8 mouse cellular contexts compared by ENCODE assay signal in genomic region chr16:77329711-77330530, GRCm38 (mm10).
DNase-seq lines count a peak whose midpoint lies in the region; ATAC-seq and TF ChIP-seq lines count a peak whose summit lies in the region.

No protein-coding gene starts in this region.

- H3K36me3 ChIP-seq in intestine, postnatal 0 days (ENCODE audit: control insufficient read depth, insufficient read depth) = no peaks in the 10 kb centered on the region
- H3K36me3 ChIP-seq in liver, postnatal 0 days (replicated peaks; ENCODE audit: insufficient read depth, low read length) = no peaks in the 10 kb centered on the region
- H3K36me3 ChIP-seq in neural tube, embryonic 13.5 days = no peaks in the 10 kb centered on the region

- H3K9ac ChIP-seq in intestine, postnatal 0 days (ENCODE audit: low read depth, low read length) = peak overlapping the region; percentile 45
- H3K9ac ChIP-seq in liver, postnatal 0 days (replicated peaks) = peak overlapping the region; percentile 63
- H3K9ac ChIP-seq in neural tube, embryonic 13.5 days = peak overlapping the region; percentile 76

- no peaks in the 10 kb centered on the region for H3K27me3 ChIP-seq in intestine, postnatal 0 days (replicated peaks; ENCODE audit: control insufficient read depth, insufficient read depth, low read length)
- no peaks in the 10 kb centered on the region for H3K27me3 ChIP-seq in liver, postnatal 0 days (ENCODE audit: insufficient read depth, low read length)
- no peaks in the 10 kb centered on the region for H3K27me3 ChIP-seq in neural tube, embryonic 13.5 days

- ATAC-seq in intestine, postnatal 0 days = peak; percentile 64
- ATAC-seq in liver, postnatal 0 days = peak; percentile 81
- ATAC-seq in neural tube, embryonic 13.5 days (ENCODE audit: low read depth) = no peak

- H3K9me3 ChIP-seq in intestine, postnatal 0 days (ENCODE audit: control insufficient read depth) = no peaks in the 10 kb centered on the region
- H3K9me3 ChIP-seq in liver, postnatal 0 days (ENCODE audit: low read length) = no peaks in the 10 kb centered on the region
- H3K9me3 ChIP-seq in neural tube, embryonic 13.5 days = no peaks in the 10 kb centered on the region

- H3K4me1 ChIP-seq in intestine, postnatal 0 days (replicated peaks; ENCODE audit: control insufficient read depth, insufficient read depth, low read length) = peaks cover 2% of the 10 kb centered on the region; the same call in 1 of the 2 replicates
- no peaks in the 10 kb centered on the region for H3K4me1 ChIP-seq in liver, postnatal 0 days (ENCODE audit: insufficient read depth)
- peaks cover 45% of the 10 kb centered on the region for H3K4me1 ChIP-seq in neural tube, embryonic 13.5 days (replicated peaks)

- no peak for TF ChIP-seq EP300 in liver, postnatal 0 days (IDR thresholded peaks at IDR 0.05; ENCODE audit: low read depth)

- WGBS in intestine, postnatal 0 days = 10% methylated on average over 10 of the region's 10 CpGs
- WGBS in liver, postnatal 0 days (ENCODE audit: insufficient replicate concordance) = 18% methylated on average over 10 of the region's 10 CpGs
- 10% methylated on average over 10 of the region's 10 CpGs for WGBS in neural tube, embryonic 13.5 days

- H3K4me3 ChIP-seq in intestine, postnatal 0 days (ENCODE audit: low read depth, low read length) = peak overlapping the region; percentile 39
- H3K4me3 ChIP-seq in liver, postnatal 0 days (ENCODE audit: low read depth, low read length) = peak overlapping the region; percentile 54
- peak overlapping the region; percentile 46 for H3K4me3 ChIP-seq in neural tube, embryonic 13.5 days

- H3K27ac ChIP-seq in intestine, postnatal 0 days (ENCODE audit: low read depth, low read length) = peak overlapping the region; percentile 88
- H3K27ac ChIP-seq in liver, postnatal 0 days (ENCODE audit: low read depth) = peak overlapping the region; percentile 89
- peak overlapping the region; percentile 94 for H3K27ac ChIP-seq in neural tube, embryonic 13.5 days (replicated peaks)

- peak overlapping the region; percentile 67 for H3K4me2 ChIP-seq in intestine, postnatal 0 days (replicated peaks; ENCODE audit: low read depth)
- peak overlapping the region; percentile 74 for H3K4me2 ChIP-seq in liver, postnatal 0 days (ENCODE audit: low read depth, low read length)
- peak overlapping the region; percentile 54 for H3K4me2 ChIP-seq in neural tube, embryonic 13.5 days

- peak; percentile 10 for DNase-seq in thymus, postnatal 14 days
- DNase-seq in thymus, postnatal 0 days (ENCODE audit: low spot score) = no peak
- DNase-seq in heart, adult 11 months = peak; percentile 95
- peak; percentile 45 for DNase-seq in liver, postnatal 0 days
- DNase-seq in right cerebral cortex, postnatal 14 days = no peak
- DNase-seq in cerebellum, adult 11-12 months = no peak

- no peak for TF ChIP-seq CTCF in intestine, postnatal 0 days (IDR thresholded peaks at IDR 0.05; ENCODE audit: low read depth)
- no peak for TF ChIP-seq CTCF in liver, postnatal 0 days (IDR thresholded peaks at IDR 0.05; ENCODE audit: low read depth)

Comparison
In these comparisons a context has a peak if more than half of its experiments do, and no peak if none do; other contexts are left out.
1. DNase-seq: peak in thymus, postnatal 14 days (single experiment), heart, adult 11 months (single experiment) and liver, postnatal 0 days (single experiment); none in thymus, postnatal 0 days (single experiment), right cerebral cortex, postnatal 14 days (single experiment) and cerebellum, adult 11-12 months (single experiment).
2. Peak in every context shown above with its lines, with median percentiles within 50 percentile points of each other: H3K27ac ChIP-seq, H3K4me2 ChIP-seq, H3K4me3 ChIP-seq and H3K9ac ChIP-seq.